Mouse (Mus musculus): ENCODE measurements around the gene Cks1b.

Cks1b gene

DNA sequence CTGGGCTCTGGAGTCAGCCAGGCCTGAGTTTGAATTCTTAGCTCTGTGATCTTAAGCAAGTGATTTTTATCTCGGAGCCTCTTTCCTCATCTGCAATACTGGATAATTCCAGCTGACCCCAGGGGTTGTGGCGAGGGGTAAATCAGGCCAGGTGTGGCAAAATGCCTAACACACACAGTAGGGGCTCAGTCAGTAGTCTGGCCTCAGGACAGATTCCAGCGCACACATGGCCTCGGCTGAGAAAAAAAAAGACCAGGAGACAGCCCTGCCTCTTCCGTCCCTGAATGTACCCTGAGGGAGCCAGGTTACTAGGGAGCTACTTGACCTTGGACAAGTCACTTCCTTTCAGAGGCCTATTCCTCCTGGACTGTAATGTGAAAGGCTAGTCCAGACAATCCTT lies 35.2 kb downstream of the Cks1b start:
- DNase-seq (ENCODE audit: low spot score in 2 of 2): no peak

DNA sequence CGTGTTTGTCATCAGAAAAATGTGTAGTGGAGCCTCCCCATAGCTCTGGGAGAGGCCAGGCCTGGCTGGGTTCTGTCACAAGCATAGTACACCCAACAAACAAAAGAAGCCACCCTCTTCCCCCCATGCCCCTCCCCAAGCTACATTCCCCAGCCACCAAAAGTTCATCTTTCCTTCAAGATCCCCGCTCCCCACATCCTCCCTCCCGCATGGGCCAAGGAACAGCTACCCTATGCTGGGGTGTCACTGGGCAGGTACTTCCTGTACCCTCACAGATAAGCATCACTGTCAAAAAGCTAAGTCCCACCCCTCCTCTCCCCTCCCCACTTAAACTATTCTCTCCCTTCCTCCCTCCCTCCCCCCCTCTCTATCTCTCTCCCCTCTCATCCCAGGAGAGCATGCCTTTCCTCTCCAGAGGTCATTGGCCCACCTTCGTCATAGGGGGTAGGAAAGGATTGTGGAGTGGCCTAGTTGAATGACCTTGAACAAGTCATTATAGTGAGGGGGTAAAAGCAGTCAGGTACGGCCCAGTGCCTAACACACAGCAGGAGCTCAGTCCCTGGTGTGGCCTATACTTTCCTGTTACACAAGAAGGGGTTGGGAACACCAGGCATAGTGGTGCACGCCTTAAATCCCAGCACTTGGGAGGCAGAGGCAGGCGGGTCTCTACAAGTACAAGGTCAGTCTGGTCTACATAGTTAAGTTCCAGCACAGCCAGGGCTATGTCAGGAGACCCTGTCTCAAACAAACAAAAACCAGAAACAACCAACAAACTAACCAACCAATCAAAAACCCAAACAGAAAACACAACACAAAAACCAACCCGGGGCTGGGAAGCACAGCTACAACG lies 35.9 kb downstream of the Cks1b start:
- no peak for DNase-seq (ENCODE audit: low spot score in 2 of 2)

DNA sequence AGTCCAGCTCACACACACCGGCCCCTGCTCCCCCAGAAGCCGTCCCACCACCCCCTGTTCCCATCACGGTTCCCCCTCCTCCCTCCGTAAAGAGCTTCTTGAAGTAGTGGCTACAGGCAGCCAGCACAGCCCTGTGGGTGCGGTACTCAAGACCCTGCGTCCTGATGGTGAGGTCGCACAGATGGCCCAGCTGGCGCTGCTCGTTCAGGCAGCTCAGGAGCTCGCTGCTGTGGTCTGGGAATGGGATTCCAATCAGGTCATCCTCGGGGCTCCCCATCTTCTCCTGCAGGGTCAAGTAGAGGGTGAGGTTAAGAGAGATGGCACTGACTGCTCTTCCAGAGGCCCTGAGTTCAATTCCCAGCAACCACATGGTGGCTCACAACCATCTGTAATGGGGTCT lies 37.0 kb downstream of the Cks1b start:
- DNase-seq (ENCODE audit: low spot score in 2 of 2): no peak

DNA sequence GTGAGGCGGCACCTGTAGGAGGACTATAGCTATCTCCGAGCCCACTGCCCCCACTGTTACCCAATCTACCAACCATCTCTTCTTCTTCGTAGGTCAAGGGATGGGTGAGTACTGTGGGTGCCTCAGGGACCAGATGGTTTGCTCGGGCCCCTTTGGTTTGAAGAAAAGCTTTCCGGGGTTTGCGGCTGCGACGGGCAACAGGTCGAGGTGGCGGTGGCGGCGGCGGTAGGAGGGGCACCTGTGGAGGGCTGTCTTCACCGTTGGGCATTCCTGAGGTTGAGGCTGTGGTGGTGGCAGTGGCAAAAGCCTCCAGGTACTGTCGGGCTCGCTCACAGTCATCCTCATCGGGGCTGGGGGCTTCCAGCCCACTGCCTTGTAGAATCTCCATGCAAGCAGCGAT lies 37.5 kb downstream of the Cks1b start:
- DNase-seq (ENCODE audit: low spot score in 2 of 2): no peak

DNA sequence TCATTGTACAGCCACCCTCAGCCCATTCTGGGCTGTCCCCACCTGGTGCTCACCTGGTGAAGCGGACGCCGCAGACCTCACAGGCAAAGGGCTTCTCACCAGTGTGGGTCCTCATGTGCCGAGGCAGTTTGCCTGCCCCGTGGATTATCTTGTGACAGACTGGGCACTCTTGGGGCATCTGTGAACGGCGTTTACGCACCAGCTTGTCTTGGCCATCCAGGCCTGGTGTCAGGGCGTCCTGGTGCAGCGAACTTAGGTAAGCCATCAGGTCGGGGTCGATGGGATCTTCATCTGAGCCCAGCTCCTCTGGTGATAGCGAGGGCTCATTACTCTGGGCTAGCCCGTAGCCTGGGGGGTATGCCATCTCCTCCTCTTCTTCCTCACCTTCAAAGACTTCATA lies 37.9 kb downstream of the Cks1b start:
- no peak for DNase-seq (ENCODE audit: low spot score in 2 of 2)

DNA sequence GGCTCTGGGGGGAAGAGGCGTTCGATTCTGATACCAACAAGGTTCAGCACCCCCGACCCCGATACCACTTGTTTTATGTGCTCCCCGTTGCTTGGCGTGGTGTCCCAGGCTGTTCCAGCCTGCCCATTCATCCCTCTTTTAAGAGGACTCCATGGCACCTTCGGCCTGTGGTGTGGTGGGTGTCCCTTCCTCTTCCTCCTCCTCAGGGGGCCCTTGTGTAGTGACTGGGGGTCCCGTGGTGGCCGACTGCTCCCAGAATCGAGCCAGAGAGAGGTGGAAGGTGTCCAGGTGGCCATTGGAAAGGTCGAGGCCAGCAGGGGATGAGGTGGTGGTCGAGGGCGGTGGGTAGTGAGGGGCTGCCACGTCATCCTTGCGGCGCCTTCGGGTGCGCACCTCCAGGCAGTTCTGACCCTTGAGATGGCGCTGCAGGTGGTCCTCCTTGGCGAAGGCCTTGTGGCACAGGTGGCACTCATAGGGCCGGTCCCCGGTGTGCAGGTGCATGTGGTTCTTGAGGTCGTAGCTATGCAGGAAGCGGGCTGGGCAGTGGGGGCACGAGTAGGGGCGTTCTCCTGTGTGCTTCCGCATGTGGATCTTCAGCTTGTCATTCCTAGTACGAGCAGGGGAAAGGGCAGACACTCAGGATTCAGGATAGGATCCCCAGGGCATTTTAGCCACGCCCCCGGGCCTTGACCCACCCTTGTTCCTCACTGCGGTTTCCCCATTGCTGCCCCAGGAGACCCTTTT lies 38.6 kb downstream of the Cks1b start:
- no peak for DNase-seq (ENCODE audit: low spot score in 2 of 2)

DNA sequence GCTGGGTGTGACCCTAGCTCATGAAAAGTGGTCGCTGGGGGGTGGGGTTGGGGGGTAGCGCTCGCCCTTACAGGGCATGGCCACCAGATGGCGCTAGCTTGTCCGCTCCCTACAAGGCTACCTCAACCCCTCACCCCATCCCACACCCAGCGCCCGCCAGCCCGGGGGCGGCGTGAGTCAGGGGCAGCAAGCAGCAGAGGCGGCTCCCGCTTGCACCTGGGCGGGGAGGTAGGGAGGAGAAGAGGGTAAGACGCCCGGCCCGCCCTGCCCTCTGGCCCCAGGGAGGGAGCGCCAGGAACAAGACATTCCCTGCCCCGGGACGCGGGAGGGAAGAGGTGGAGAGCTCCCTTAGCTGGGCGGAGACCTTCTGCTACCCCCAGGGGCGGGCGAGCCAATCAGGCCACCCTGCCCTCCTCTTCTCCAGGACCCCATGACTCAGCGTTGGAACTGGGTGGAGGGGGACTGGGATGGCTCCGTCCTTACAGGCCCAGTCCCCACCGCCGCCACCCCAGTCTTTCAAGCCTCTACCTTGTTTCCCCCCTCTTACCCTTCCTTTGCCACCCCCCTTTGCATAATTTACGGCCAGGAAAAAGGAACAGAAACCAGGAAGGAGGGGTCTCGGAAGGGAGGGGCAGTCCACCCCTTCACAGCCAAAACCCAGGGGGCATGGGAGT lies 39.7 kb downstream of the Cks1b start:
- DNase-seq (ENCODE audit: low spot score in 2 of 2): peak; percentile 82 to 86

DNA sequence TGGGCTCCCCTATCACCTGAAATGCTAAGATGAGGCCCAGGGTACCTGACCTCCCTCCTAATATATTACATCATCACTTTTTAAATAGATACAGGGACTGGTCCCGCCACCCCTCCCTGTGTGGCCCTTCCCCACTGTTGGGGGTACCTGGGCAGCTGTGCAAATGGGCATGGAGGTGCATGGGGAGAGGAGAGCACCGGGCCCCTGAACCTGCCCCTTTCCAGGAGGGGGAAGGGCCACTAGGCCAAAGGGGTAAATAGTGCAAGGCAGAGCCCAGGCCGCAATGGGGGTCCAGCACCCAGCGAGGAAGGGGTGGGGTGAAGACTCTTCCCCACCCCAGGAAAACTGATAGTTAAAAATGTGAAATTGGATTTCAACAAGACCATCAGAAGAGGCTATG lies 40.4 kb downstream of the Cks1b start:
- no peak for DNase-seq (ENCODE audit: low spot score in 2 of 2)

DNA sequence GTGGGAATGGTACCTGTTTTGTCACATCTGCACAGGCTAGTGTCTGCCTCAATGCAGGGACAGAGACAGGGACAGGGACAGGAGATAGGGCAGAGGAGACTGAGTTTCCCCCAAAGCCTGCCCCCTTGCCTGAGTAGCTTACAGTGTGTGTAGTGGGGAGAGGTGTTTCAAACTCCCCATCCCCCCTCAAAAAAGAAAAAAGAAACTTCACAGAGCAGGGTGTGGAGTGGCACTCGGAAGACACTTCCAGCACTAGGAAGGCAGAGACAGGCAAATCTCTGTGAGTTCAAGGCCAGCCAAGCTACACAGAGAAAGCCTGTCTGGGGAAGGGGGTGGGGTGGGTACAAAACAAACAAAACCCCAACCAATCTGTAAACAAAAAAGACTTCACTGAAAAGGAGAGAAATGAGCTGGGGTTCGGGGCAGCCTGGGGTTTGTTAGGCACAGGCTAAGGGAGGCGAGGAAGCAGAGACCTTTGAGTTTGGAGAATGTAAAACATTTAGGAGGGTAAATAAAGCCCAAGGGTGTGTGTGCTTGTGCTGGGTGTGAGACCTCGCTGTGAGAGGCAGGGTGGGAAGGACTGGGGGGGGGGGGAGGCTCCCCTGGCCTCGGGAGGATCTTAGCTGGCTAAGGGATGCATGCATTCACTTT lies 44.5 kb downstream of the Cks1b start:
- no peak for DNase-seq (ENCODE audit: low spot score in 2 of 2)

DNA sequence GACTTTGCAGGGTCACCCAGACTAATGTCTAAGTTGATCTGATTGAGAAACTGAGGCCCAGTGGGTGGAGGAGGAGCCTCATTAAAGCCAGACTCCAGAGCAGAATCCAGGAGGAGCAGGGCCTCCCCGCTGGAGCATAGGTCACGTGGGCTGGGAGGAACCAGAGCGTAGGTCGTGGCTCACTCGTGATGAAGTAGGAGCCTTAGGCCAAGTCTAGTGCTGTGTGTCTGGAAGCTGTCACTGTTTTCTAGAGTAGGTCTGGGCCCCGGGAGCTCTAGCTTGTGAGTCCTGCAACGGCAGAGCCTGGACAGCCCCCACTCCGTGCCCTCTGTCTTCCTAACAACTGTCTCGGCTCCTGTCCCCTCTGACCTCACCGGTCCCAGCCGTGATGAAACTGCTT lies 50.8 kb downstream of the Cks1b start:
- no peak for DNase-seq (ENCODE audit: low spot score in 2 of 2)

DNA sequence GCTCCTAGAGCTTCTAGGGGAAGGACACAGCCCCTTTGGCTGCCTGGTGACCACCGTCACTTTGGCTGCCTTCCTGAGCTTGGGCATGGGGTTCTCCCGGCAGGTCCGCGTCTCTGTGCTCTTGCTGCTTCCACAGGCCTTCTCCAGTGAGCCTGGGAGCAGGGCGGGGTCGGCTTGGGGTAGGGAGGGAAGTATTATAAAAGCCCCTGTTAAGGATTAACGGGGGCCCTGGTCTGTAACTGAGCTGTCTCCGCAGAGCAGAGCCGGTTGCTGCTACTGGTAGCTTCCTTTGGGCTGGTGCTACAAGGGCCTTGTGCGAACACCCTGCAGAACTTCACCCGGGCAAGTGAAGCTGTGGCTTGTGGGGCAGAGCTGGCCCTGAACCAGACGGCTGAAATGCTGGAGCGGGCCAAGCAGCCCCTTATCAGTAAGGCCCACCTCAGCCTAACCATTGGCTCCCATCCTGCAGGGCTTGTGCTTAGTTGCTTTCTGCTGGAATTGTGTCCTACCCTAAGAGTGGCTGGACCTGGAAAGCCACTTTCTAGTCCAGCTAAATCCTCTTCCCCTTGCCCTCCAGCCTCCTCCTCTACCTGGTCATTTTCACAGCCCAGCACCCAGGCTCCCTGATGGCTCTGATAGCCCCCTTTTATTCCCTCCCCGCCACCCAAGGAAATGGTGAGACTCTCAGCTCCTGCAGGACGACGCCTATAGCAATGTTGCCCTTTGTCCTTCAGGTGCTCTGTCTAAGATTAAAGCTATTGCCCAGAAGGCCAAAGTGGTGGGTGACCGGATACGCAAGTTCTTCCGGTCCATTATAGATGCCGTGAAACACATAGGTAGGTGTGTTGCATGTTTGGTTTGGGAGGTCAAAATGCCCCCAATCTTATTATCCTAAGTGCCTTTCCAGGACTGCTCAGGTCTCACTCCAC lies 52.4 kb downstream of the Cks1b start:
- DNase-seq (ENCODE audit: low spot score in 2 of 2): no peak
